ENCODE assay signal across 10 mouse cellular contexts in genomic region chr9:28748902-28749301, GRCm38 (mm10).
DNase-seq lines count a peak whose midpoint lies in the region; ATAC-seq and TF ChIP-seq lines count a peak whose summit lies in the region.
"Had no signal": no experiment of that assay in that cellular context is flagged by ENCODE, and none has a peak within 500 bp of the region (broad histone marks: within the 10 kb centered on the region; RNA-seq: fewer than 3 reads in every experiment).

No protein-coding gene starts in this region.

- no peak for ATAC-seq in hindbrain, embryonic 16.5 days
- ATAC-seq in monocyte, adult 5-6 weeks (replicated peaks; ENCODE audit: insufficient number of reproducible peaks, low FRiP score, low TSS enrichment, poor library complexity, severe bottlenecking), result no peak

- WGBS in hindbrain, embryonic 10.5 days, result 68% methylated on average over 2 of the region's 2 CpGs
- 70% methylated on average over 2 of the region's 2 CpGs for WGBS in hindbrain, embryonic 16.5 days

- no peak overlapping the region for H3K4me2 ChIP-seq in hindbrain, embryonic 16.5 days (ENCODE audit: low read length)
- H3K4me2 ChIP-seq: limb, embryonic 13.5 days had no signal

- peak; percentile 57 for TF ChIP-seq CTCF in cortical plate, adult 2 months (IDR thresholded peaks at IDR 0.05; ENCODE audit: extremely low read depth, insufficient read depth, low read length)

- no peaks in the 10 kb centered on the region for H3K9me3 ChIP-seq in hindbrain, embryonic 10.5 days
- no peaks in the 10 kb centered on the region for H3K9me3 ChIP-seq in hindbrain, embryonic 16.5 days (ENCODE audit: control insufficient read depth, low read length)
- H3K9me3 ChIP-seq: heart, embryonic 10.5 days; limb, embryonic 13.5 days had no signal

- H3K36me3 ChIP-seq in hindbrain, embryonic 10.5 days, result no peaks in the 10 kb centered on the region
- no peaks in the 10 kb centered on the region for H3K36me3 ChIP-seq in hindbrain, embryonic 16.5 days (ENCODE audit: control insufficient read depth, insufficient read depth, low read length)
- H3K36me3 ChIP-seq: heart, embryonic 10.5 days; limb, embryonic 13.5 days had no signal

- no peaks in the 10 kb centered on the region for H3K27me3 ChIP-seq in hindbrain, embryonic 10.5 days (ENCODE audit: insufficient read depth, poor library complexity, severe bottlenecking)
- H3K27me3 ChIP-seq in hindbrain, embryonic 16.5 days (replicated peaks; ENCODE audit: control insufficient read depth, insufficient read depth, low read length), result no peaks in the 10 kb centered on the region

- no peak for TF ChIP-seq POLR2A in cortical plate, adult 2 months (IDR thresholded peaks at IDR 0.05; ENCODE audit: extremely low read depth, insufficient read depth, low read length)

- peak; percentile 24 for DNase-seq in hindbrain, embryonic 10.5 days (ENCODE audit: low spot score)
- DNase-seq in right cerebral cortex, postnatal 4 days, result peak; percentile 4
- no peak for DNase-seq in right cerebral cortex, postnatal 25 days
- DNase-seq in ovary, adult 18-20 months (ENCODE audit: low spot score), result no peak
- DNase-seq in urinary bladder, postnatal 4 days (ENCODE audit: low spot score in 2 of 2), result no peak

- no peaks in the 10 kb centered on the region for H3K4me1 ChIP-seq in hindbrain, embryonic 10.5 days (replicated peaks)
- H3K4me1 ChIP-seq in hindbrain, embryonic 16.5 days (ENCODE audit: control insufficient read depth, insufficient read depth, low read depth, low read length), result no peaks in the 10 kb centered on the region
- no peaks in the 10 kb centered on the region; the same call in 1 of the 2 replicates for H3K4me1 ChIP-seq in cortical plate, adult 2 months (ENCODE audit: control insufficient read depth, insufficient read depth, low read length)
- H3K4me1 ChIP-seq: limb, embryonic 13.5 days had no signal

- H3K27ac ChIP-seq in hindbrain, embryonic 10.5 days, result no peak overlapping the region
- H3K27ac ChIP-seq in hindbrain, embryonic 16.5 days (ENCODE audit: low read depth, low read length), result no peak overlapping the region
- H3K27ac ChIP-seq in cortical plate, adult 2 months (ENCODE audit: insufficient read depth, low read length), result no peak overlapping the region
- H3K27ac ChIP-seq: heart, embryonic 10.5 days; limb, embryonic 13.5 days had no signal

- H3K9ac ChIP-seq in hindbrain, embryonic 16.5 days (ENCODE audit: low read depth, low read length), result no peak overlapping the region
- H3K9ac ChIP-seq: limb, embryonic 13.5 days had no signal

- no peak overlapping the region for H3K4me3 ChIP-seq in hindbrain, embryonic 10.5 days
- no peak overlapping the region for H3K4me3 ChIP-seq in hindbrain, embryonic 16.5 days (ENCODE audit: low read length)
- no peak overlapping the region for H3K4me3 ChIP-seq in cortical plate, adult 2 months (ENCODE audit: insufficient read depth, low read length)
- H3K4me3 ChIP-seq: heart, embryonic 10.5 days; limb, embryonic 13.5 days had no signal

Comparison
In these comparisons a context has a peak if more than half of its experiments do, and no peak if none do; other contexts are left out.
1. DNase-seq: peak in hindbrain, embryonic 10.5 days (single experiment) and right cerebral cortex, postnatal 4 days (single experiment); none in right cerebral cortex, postnatal 25 days (single experiment), ovary, adult 18-20 months (single experiment) and urinary bladder, postnatal 4 days (0 of 2).